Mouse (Mus musculus) mouse trophoblast stem cell (cell line): ENCODE measurements around the gene Gm49398.

Experiments
- in situ Hi-C, 2 experiments: fragments of 300-500 bp; cut with MseI, MboI; formaldehyde crosslinking; loops; 2 replicates in 1 of 2; 3 replicates in 1 of 2; pipeline ENCODE4 v1.15.1; 2025

Gene Gm49398

GRCm38 (mm10) chr13:61288739-61289138 lies at the start of gene Gm49398:
Gene Gm49398, minus strand, starts transcription at chr13:61288839.
- in situ Hi-C loops, result no loop called here

- in situ Hi-C loops, result no loop called here
Observed at GRCm38 (mm10) chr13:61255258-61255657, 33.4 kb downstream of the Gm49398 start, which contains the start of gene Cts8. Gene Cts8, minus strand, starts transcription at chr13:61255358.

GRCm38 (mm10) chr13:61241076-61241947 lies 47.3 kb downstream of the Gm49398 start:
- in situ Hi-C loops, result loop anchor here in 1 of 2 experiments (5.0 kb wide), 1 partner anchor 244 kb away; no protein-coding TSS in a partner anchor

GRCm38 (mm10) chr13:61203310-61203709 lies 85.3 kb downstream of the Gm49398 start, which contains the start of gene Cts6:
Gene Cts6, minus strand, starts transcription at chr13:61203410.
- in situ Hi-C loops, result no loop called here
